Mouse (Mus musculus) embryonic facial prominence, embryonic 13.5 days (tissue): ENCODE results near the gene Muc5b. TPM values are rescaled to one million over a fixed set of nuclear protein-coding genes. Genes with fewer than 3 reads are reported as not detected.

ENCODE experiments used
- ATAC-seq: fragments of 200-750 bp; cut with Nextera tagmentation; 2 replicates; pipeline ENCODE4 v1.8.0; 2017; ENCODE audit warnings: low read depth; ENCODE audit not compliant: insufficient number of reproducible peaks, insufficient read depth, low FRiP score, low TSS enrichment
- H3K27ac ChIP-seq: fragments of 300-500 bp; sonication (generic); 2 replicates; pipeline ENCODE4 v1.5.1; 2015; ENCODE audit warnings: moderate library complexity, mild to moderate bottlenecking, inconsistent platforms
- H3K27me3 ChIP-seq: fragments of 300-500 bp; sonication (generic); 2 replicates; pipeline ENCODE4 v1.6.1; 2015; ENCODE audit warnings: mild to moderate bottlenecking, inconsistent platforms
- H3K36me3 ChIP-seq: fragments of 300-500 bp; sonication (generic); 2 replicates; pipeline ENCODE4 v1.6.1; 2015; ENCODE audit warnings: mild to moderate bottlenecking, inconsistent platforms
- H3K4me1 ChIP-seq: fragments of 300-500 bp; sonication (generic); 2 replicates; pipeline ENCODE4 v1.6.1; 2015; ENCODE audit warnings: inconsistent platforms
- H3K4me2 ChIP-seq: fragments of 300-500 bp; sonication (generic); 2 replicates; pipeline ENCODE4 v1.6.1; 2015; ENCODE audit warnings: moderate library complexity, mild to moderate bottlenecking, inconsistent platforms
- H3K4me3 ChIP-seq: fragments of 300-500 bp; sonication (generic); 2 replicates; pipeline ENCODE4 v1.5.1; 2015; ENCODE audit warnings: mild to moderate bottlenecking, inconsistent platforms
- H3K9ac ChIP-seq: fragments of 300-500 bp; sonication (generic); 2 replicates; pipeline ENCODE4 v1.6.1; 2015; ENCODE audit warnings: mild to moderate bottlenecking, inconsistent platforms
- H3K9me3 ChIP-seq: fragments of 300-500 bp; sonication (generic); 2 replicates; pipeline ENCODE4 v1.6.1; 2016; ENCODE audit warnings: inconsistent platforms
- WGBS: fragments of 180-500 bp; shearing (Covaris S2); methylation state at CpG from one replicate; pipeline ENCODE4 v1.1.7; 2015; ENCODE audit warnings: mixed read lengths; 5-methylcytosine and 5-hydroxymethylcytosine counted together
- polyA plus RNA-seq: library from polyadenylated mRNA; unstranded; fragments of >200 nt; fragmentation: Nextera tagmentation; extraction: Ambion mirVana; gene quantifications from 2 replicates; pipeline ENCODE4 v1.2.1, GENCODE M21; 2015

Gene Muc5b
- polyA plus RNA-seq, 1 experiment from 2014 or later: not detected

- H3K27ac ChIP-seq: peak overlapping the region; percentile 60
- H3K27me3 ChIP-seq: peaks cover 16% of the 10 kb centered on the region; the same call in 1 of the 2 replicates
- no peak for ATAC-seq
- no peaks in the 10 kb centered on the region for H3K9me3 ChIP-seq
- peak overlapping the region; percentile 83 for H3K4me3 ChIP-seq
- peak overlapping the region; percentile 75 for H3K9ac ChIP-seq
- no peaks in the 10 kb centered on the region for H3K36me3 ChIP-seq
- WGBS: 66% methylated on average over 4 of the region's 4 CpGs
- H3K4me1 ChIP-seq: peaks cover 26% of the 10 kb centered on the region
- H3K4me2 ChIP-seq: peak overlapping the region; percentile 85
These were observed 63.9 kb downstream of the Muc5b start for GRCm38 (mm10) chr7:141902791-141903190.

- ATAC-seq: no peak
- peaks cover 22% of the 10 kb centered on the region for H3K4me1 ChIP-seq
- H3K27ac ChIP-seq: no peak overlapping the region
- no peaks in the 10 kb centered on the region for H3K36me3 ChIP-seq
- H3K27me3 ChIP-seq: peaks cover 16% of the 10 kb centered on the region; the same call in 1 of the 2 replicates
- 50% methylated on average over 6 of the region's 6 CpGs for WGBS
- no peak overlapping the region for H3K4me2 ChIP-seq
- no peaks in the 10 kb centered on the region for H3K9me3 ChIP-seq
- no peak overlapping the region for H3K9ac ChIP-seq
- no peak overlapping the region for H3K4me3 ChIP-seq
These were observed 69.7 kb downstream of the Muc5b start for GRCm38 (mm10) chr7:141908591-141908990.

- WGBS: 44% methylated on average over 3 of the region's 3 CpGs
- H3K36me3 ChIP-seq: no peaks in the 10 kb centered on the region
These were observed 72.4 kb downstream of the Muc5b start for GRCm38 (mm10) chr7:141911305-141911704.

GRCm38 (mm10) chr7:141918407-141918806 lies 79.5 kb downstream of the Muc5b start, which contains the start of gene Tollip:
Gene Tollip, minus strand, starts transcription at chr7:141918507.
- 84% methylated on average over 2 of the region's 2 CpGs for WGBS
- H3K4me2 ChIP-seq: no peak within 1 kb of the TSS
- H3K27me3 ChIP-seq: no peaks in the 10 kb centered on the region
- no peaks in the 10 kb centered on the region for H3K36me3 ChIP-seq
- no peak within 1 kb of the TSS for H3K27ac ChIP-seq
- H3K9ac ChIP-seq: no peak within 1 kb of the TSS
- no peaks in the 10 kb centered on the region for H3K9me3 ChIP-seq
- H3K4me3 ChIP-seq: no peak within 1 kb of the TSS
- no peaks in the 10 kb centered on the region for H3K4me1 ChIP-seq
- no peak for ATAC-seq

More at GRCm38 (mm10) chr7:141911305-141911704, 72.4 kb downstream of the Muc5b start:
- no peak for ATAC-seq
- no peak overlapping the region for H3K27ac ChIP-seq
- H3K27me3 ChIP-seq: peaks cover under 1% of the 10 kb centered on the region; the same call in 1 of the 2 replicates
- H3K4me2 ChIP-seq: no peak overlapping the region
- no peak overlapping the region for H3K4me3 ChIP-seq
- no peak overlapping the region for H3K9ac ChIP-seq
- H3K4me1 ChIP-seq: peaks cover 22% of the 10 kb centered on the region
- H3K9me3 ChIP-seq: no peaks in the 10 kb centered on the region

Other genes starting within 250 kb of the Muc5b start
- gene Muc6, start 183.8 kb upstream of the Muc5b start, polyA plus RNA-seq: 0.18 and 0.30 TPM in 2 replicates
- gene Muc2, start 148.7 kb upstream of the Muc5b start, polyA plus RNA-seq: 1.4 and 1.7 TPM in 2 replicates
- gene Muc5ac, start 50.1 kb upstream of the Muc5b start, polyA plus RNA-seq: not detected in 2 replicates
- 40.9 and 42.6 TPM in 2 replicates for gene Tollip, start 79.4 kb downstream of the Muc5b start, polyA plus RNA-seq
- gene Brsk2, start 110.7 kb downstream of the Muc5b start, polyA plus RNA-seq: 1.1 and 1.2 TPM in 2 replicates
- gene Mob2, start 222.0 kb downstream of the Muc5b start, polyA plus RNA-seq: 66.1 and 69.2 TPM in 2 replicates